Mouse (Mus musculus) ovary, postnatal 10 days (tissue): Measurements from ENCODE around the gene Tceal5.

Experiments used
- DNase-seq: peaks from one replicate; pipeline ENCODE4 v3.0.0; 2022; ENCODE audit warnings: low spot score

Gene Tceal5

DNA sequence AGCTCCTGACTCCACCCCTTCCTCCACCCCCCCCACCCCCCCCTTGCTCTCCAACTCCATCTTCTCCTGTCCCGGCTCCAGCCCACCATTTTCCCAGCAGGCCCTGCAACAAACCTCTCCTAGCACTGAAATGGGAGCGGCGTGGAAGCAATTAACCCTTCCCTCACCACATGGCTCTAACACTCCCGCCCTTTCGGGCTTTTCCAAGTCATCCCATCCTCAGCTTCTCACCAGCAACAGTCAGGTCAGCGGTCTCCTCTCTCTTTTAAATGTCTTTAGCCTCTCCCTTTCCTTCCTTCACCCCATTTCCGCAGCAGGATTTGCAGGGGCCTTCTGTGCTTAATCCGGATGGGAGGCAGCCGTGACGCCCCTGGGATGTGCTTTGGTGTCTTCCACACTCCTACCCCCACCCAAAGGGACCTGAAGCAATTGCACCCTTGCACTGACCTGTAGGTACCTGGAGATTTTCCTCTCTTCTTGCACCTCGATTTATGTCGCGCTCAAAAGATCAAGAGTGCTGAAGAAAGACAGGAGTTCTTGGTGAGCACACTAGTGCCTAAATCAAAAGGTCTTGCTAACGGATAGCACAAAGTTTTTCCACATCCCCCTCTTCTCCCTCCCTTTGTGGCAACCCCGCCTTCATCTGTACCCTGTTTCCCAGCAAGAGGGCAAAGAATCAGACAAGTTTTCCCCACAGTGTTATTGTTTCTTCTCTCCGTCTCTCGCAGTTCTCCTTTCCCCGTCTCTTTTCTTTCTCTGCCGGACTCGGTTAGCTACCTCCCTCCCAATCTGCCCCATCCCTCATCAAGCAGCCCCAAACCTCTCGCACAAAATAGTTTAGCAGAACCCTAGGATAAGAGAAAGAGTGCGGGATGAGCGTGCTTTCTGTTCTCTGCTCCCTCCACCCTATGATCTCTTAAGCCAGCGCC lies 32.2 kb downstream of the Tceal5 start:
- DNase-seq: peak; percentile 19

DNA sequence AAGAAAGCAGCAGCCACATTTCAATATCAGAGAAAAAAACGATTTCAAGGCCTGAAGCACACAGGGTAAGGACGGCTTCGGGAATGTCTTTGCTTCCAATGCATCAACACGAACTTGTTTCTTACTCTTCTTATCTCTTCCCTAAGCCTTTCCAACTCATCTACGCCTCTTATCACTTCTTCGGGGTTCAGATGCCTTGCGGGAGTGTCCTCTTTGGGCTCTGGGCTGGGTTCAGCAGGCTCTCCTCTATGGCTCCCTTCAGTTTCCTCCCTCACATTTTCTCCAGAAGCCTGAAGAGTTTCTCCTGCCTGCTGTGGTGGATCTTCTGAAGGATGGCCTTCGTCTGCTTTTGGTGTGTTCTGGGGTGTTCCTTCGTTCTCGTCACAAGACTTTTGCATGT lies 33.1 kb downstream of the Tceal5 start:
- no peak for DNase-seq
